Mouse (Mus musculus): Measurements from ENCODE around the gene Arid3a. TPM values are rescaled to one million over a fixed set of nuclear protein-coding genes. Genes with fewer than 3 reads are reported as not detected.

The Arid3a gene
- total and polyA plus RNA-seq, 2 experiments from 2014 or later, result 3.3 to 9.5 TPM

DNA sequence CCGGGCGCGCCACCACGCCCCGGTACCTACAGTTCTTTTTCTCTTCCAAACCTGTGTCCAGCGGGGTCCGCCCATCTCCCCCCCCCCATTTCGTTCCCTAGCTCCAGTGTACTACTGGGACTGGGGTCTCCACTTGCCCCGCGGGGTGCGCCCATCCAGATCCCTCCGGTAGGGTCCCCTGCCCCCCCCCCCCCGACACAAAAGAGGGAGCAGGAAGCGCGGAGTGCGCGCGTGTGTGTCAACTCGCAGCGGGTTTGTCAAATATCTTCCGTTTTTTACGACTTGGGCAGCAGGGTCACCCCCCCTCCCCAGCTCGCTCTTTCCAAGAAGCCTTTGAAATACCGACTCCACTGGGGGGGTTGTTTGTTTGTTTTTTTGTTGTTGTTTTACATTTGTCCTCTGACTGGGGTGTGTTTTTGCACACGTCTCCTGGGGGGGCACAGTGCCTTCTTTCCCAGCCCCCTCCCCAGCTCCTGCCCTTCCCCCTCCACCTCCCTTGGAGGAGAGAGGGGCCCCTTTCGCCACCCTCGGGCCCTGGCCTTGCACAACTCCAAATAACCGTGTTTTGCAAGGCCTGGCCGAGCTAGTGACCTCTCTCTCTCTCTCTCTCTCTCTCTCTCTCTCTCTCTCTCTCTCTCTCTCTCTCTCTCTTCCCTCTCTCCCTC lies 1.3 kb downstream of the Arid3a start:
- peak overlapping the region; percentile 82 for H3K27ac ChIP-seq (ENCODE audit: low read depth, low read length)
- DNase-seq (ENCODE audit: low spot score) (no peak), ATAC-seq (ENCODE audit: low FRiP score) (no peak)
- no peak for TF ChIP-seq CTCF (IDR thresholded peaks at IDR 0.05)
- under 1% methylated on average over 25 of the region's 29 CpGs for WGBS
- peaks cover 4% of the 10 kb centered on the region; the same call in 1 of the 2 replicates for H3K4me1 ChIP-seq (ENCODE audit: insufficient read depth, low read length)
- H3K27me3 ChIP-seq (ENCODE audit: insufficient read depth, low read length), result peaks cover 5% of the 10 kb centered on the region
- H3K9me3 ChIP-seq (ENCODE audit: low read length), result no peaks in the 10 kb centered on the region
- peak overlapping the region; percentile 90 for H3K4me2 ChIP-seq (ENCODE audit: low read depth, low read length, poor library complexity, severe bottlenecking)
- H3K4me3 ChIP-seq (ENCODE audit: low read depth, low read length), result peak overlapping the region; percentile 89
- peak overlapping the region; percentile 86 for H3K9ac ChIP-seq (replicated peaks; ENCODE audit: low read length, poor library complexity, severe bottlenecking)
- H3K36me3 ChIP-seq (ENCODE audit: insufficient read depth, low read length), result peaks cover 10% of the 10 kb centered on the region; the same call in 1 of the 2 replicates

DNA sequence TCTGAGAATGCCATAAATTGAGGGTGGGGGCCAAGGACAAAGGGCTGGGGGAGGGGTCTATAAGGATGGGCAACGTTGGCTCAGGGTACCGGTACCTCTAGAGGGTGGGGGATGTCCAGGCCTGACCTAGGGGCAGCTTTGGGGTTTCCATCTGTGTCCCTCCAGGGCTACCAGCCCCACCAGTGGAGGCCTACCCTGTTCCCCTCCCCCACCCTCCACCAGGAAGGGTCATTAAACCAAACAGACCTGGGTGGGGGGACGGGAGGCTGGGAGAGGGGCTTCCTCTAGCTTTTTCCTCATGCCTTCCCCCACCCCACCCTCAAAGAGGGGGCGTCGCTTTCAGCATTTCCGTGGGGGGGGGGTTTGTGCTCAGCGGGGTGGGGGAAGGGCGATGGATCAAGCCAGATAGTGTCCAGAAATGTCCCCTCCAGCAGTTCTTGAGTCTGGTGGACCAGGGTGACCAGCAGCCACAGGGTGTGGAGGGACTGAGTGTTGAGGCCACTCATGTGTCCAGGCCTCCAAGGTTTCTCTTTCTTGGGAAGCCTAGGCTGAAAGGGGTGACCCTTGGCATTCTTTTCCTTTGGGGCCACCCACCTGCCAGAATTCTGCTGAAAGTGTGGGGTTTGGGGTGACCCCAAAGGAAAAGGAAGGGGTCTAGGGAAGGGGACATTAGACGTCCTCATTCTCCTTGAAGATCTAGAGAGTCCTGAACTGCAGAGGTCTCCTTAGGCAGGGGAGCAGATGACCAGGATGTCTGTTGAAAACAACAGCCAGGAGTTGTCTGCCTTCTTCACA lies 2.3 kb downstream of the Arid3a start:
- peak overlapping the region; percentile 50 for H3K9ac ChIP-seq (replicated peaks; ENCODE audit: low read length, poor library complexity, severe bottlenecking)
- peak overlapping the region; percentile 89 for H3K4me3 ChIP-seq (ENCODE audit: low read depth, low read length)
- H3K9me3 ChIP-seq (ENCODE audit: low read length), result no peaks in the 10 kb centered on the region
- no peak for TF ChIP-seq CTCF (IDR thresholded peaks at IDR 0.05)
- H3K36me3 ChIP-seq (ENCODE audit: insufficient read depth, low read length), result peaks cover 14% of the 10 kb centered on the region; the same call in 1 of the 2 replicates
- ATAC-seq (ENCODE audit: low FRiP score), result no peak
- 39% methylated on average over 7 of the region's 9 CpGs for WGBS
- no peaks in the 10 kb centered on the region for H3K27me3 ChIP-seq (ENCODE audit: insufficient read depth, low read length)
- peak overlapping the region; percentile 90 for H3K4me2 ChIP-seq (ENCODE audit: low read depth, low read length, poor library complexity, severe bottlenecking)
- peak overlapping the region; percentile 82 for H3K27ac ChIP-seq (ENCODE audit: low read depth, low read length)
- peaks cover 4% of the 10 kb centered on the region; the same call in 1 of the 2 replicates for H3K4me1 ChIP-seq (ENCODE audit: insufficient read depth, low read length)
- DNase-seq (ENCODE audit: low spot score), result no peak

DNA sequence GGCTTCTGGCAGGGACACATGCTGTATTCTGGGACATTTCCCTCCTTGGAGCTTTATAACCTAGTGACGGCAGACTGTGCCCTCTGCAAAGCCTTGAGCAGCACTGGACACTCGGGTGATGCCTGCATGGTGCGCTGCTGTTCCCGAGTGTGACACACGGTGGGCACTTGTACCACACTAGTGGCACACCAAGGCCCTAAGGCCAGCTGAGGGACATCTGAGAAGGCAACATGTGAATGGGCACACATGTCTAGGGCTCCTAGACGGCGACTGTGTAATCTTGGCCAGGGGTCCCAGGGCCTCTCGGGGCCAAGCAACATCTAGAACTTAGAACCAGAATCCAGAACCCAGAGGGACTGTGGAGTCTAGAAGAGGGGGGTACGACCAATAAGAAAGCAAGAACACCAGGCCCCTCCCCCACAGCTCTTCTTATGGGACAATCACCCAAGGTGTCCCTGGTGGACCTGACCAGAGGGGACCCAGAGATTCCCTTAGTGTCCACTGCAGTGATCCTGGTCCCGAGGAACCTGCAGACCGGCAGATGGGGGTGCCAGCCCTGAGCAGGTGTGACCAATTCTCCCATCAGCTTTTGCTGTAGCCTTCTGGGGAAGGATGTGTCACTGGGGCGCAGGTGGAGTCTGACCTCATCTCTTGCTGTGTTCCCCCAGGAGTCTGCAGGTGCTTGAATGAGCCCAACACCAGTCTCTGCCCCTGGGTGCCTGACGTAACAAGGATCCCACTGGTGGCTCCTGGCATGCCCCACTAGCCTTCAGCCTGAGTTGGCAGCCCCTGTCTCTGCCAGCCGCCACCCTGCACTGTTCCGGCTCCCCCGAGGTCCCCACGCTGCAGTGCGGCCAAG lies 3.4 kb downstream of the Arid3a start:
- H3K9ac ChIP-seq (replicated peaks; ENCODE audit: low read length, poor library complexity, severe bottlenecking), result no peak overlapping the region
- ATAC-seq (ENCODE audit: low FRiP score) (no peak), DNase-seq (ENCODE audit: low spot score) (no peak)
- H3K27me3 ChIP-seq (ENCODE audit: insufficient read depth, low read length), result no peaks in the 10 kb centered on the region
- H3K36me3 ChIP-seq (ENCODE audit: insufficient read depth, low read length), result peaks cover 14% of the 10 kb centered on the region; the same call in 1 of the 2 replicates
- H3K4me1 ChIP-seq (ENCODE audit: insufficient read depth, low read length), result peaks cover 4% of the 10 kb centered on the region; the same call in 1 of the 2 replicates
- WGBS, result 86% methylated on average over 18 of the region's 18 CpGs
- H3K4me2 ChIP-seq (ENCODE audit: low read depth, low read length, poor library complexity, severe bottlenecking), result no peak overlapping the region; the same call in 1 of the 2 replicates
- H3K4me3 ChIP-seq (ENCODE audit: low read depth, low read length), result no peak overlapping the region
- H3K9me3 ChIP-seq (ENCODE audit: low read length), result no peaks in the 10 kb centered on the region
- no peak overlapping the region for H3K27ac ChIP-seq (ENCODE audit: low read depth, low read length)
- no peak for TF ChIP-seq CTCF (IDR thresholded peaks at IDR 0.05)

DNA sequence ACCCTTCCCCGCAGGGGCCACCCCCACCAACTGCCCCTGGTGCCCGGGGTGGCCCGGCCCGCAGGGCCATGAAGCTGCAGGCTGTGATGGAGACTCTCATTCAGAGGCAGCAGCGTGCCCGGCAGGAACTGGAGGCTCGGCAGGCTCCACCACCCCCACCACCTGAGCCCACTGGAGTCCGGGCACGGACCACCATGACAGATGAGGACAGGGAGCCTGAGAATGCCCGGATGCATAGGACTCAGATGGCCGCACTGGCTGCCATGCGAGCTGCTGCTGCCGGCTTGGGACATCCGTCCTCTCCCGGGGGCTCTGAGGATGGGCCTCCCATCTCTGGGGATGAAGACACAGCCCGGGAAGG lies 4.0 kb downstream of the Arid3a start:
- H3K36me3 ChIP-seq (ENCODE audit: insufficient read depth, low read length), result peaks cover 14% of the 10 kb centered on the region; the same call in 1 of the 2 replicates
- H3K27me3 ChIP-seq (ENCODE audit: insufficient read depth, low read length), result no peaks in the 10 kb centered on the region
- H3K27ac ChIP-seq (ENCODE audit: low read depth, low read length), result no peak overlapping the region
- no peaks in the 10 kb centered on the region for H3K9me3 ChIP-seq (ENCODE audit: low read length)
- no peak overlapping the region for H3K4me3 ChIP-seq (ENCODE audit: low read depth, low read length)
- 83% methylated on average over 16 of the region's 16 CpGs for WGBS
- no peak for ATAC-seq (ENCODE audit: low FRiP score)
- H3K9ac ChIP-seq (replicated peaks; ENCODE audit: low read length, poor library complexity, severe bottlenecking), result no peak overlapping the region
- peaks cover under 1% of the 10 kb centered on the region; the same call in 1 of the 2 replicates for H3K4me1 ChIP-seq (ENCODE audit: insufficient read depth, low read length)
- TF ChIP-seq CTCF (IDR thresholded peaks at IDR 0.05), result no peak
- no peak for DNase-seq (ENCODE audit: low spot score)
- H3K4me2 ChIP-seq (ENCODE audit: low read depth, low read length, poor library complexity, severe bottlenecking), result no peak overlapping the region

DNA sequence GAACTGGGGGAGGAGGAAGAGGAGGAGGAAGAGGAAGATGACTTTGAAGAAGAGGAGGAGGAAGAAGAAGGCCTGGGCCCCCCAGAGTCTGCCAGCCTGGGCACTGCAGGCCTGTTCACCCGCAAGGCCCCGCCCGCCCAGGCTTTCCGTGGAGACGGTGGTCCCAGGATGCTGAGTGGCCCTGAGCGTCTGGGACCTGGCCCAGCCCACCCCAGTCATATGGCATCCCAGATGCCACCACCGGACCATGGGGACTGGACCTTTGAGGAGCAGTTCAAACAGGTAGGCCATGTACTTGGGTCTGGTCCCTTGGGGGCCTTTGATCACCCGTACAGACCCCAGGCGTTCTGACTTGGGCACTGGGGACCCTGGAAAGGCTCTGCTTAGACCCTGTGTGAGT lies 5.0 kb downstream of the Arid3a start:
- H3K4me2 ChIP-seq (ENCODE audit: low read depth, low read length, poor library complexity, severe bottlenecking), result no peak overlapping the region
- H3K9me3 ChIP-seq (ENCODE audit: low read length), result no peaks in the 10 kb centered on the region
- H3K36me3 ChIP-seq (ENCODE audit: insufficient read depth, low read length), result peaks cover 14% of the 10 kb centered on the region; the same call in 1 of the 2 replicates
- WGBS, result 86% methylated on average over 9 of the region's 9 CpGs
- H3K27me3 ChIP-seq (ENCODE audit: insufficient read depth, low read length), result no peaks in the 10 kb centered on the region
- TF ChIP-seq CTCF (IDR thresholded peaks at IDR 0.05), result no peak
- no peak overlapping the region for H3K9ac ChIP-seq (replicated peaks; ENCODE audit: low read length, poor library complexity, severe bottlenecking)
- H3K27ac ChIP-seq (ENCODE audit: low read depth, low read length), result no peak overlapping the region
- ATAC-seq (ENCODE audit: low FRiP score) (no peak), DNase-seq (ENCODE audit: low spot score) (no peak)
- no peak overlapping the region for H3K4me3 ChIP-seq (ENCODE audit: low read depth, low read length)
- no peaks in the 10 kb centered on the region; the same call in 1 of the 2 replicates for H3K4me1 ChIP-seq (ENCODE audit: insufficient read depth, low read length)
